Mouse (Mus musculus) gastrocnemius, postnatal 14 days (tissue): ENCODE results near the gene Ikbip. TPM values are rescaled to one million over a fixed set of nuclear protein-coding genes. Genes with fewer than 3 reads are reported as not detected.

Experiments used
- DNase-seq: peaks from one replicate; pipeline ENCODE4 v3.0.0; 2021; ENCODE audit warnings: mixed read lengths
- intact Hi-C: fragments of 180-260 bp; cut with DNase I; formaldehyde crosslinking; loops from one replicate; pipeline ENCODE4 v1.15.1; 2025; ENCODE audit warnings: low total_unique reads
- long read RNA-seq, 2 experiments: library from polyadenylated mRNA; stranded (forward); transcript quantifications; one replicate each; pipeline ENCODE4 v2.0.0; 2021
- total RNA-seq, 2 experiments: library from RNA; stranded (reverse); gene quantifications; 2 replicates each; pipeline ENCODE4 v1.2.3; 2021

The Ikbip gene
- 10 to 100 TPM; 16.2 to 18.2 TPM for total RNA-seq
- long read RNA-seq, experiment 1, partial matches to known transcripts: 0 of 7 reads
- long read RNA-seq, experiment 1, other reads (novel, unspliced or antisense): 1 of 7 reads
- long read RNA-seq, experiment 2, partial matches to known transcripts: 1 of 6 reads
- long read RNA-seq, experiment 2, other reads (novel, unspliced or antisense): 0 of 6 reads

DNA sequence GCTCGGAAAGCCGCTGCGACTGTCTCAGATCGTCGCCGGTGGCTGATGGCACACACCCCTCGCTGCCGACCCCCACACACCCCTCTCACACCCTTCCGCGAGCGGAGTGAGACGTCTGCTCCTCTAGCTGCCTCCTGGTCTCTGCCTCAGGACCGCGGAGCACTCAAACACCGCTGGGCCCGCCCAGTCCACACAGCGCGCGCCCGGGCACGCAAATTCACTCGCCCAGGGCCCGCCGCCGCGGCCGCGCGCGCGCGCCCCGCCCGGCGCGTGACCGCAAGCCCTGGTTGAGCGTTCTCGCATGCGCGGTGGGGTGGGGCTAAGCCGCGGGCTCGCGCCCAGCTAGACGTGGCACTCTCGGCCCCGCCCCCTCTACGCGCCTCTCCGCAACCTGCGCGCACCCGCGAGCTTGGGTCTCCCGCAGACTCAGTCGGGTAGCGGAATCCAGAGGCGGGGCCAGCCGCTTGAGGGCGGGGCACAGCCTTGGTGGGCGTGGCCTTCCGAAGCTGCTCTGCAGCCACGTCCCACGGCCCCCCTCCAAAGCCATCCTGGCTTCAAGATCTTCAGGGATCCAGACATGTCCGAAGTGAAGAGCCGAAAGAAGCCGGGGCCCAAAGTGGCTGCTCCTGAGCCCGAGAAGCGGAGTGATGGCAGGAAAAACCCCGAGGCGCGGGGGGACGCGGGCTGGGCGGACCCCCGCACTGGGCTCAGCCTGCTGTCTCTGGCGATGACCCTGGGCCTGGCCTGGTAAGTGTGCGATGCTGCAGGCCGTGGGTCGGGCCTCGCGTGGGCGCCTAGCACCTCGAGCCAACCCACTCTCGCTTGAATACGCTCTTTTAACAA is at the start of gene Ikbip, which contains the start of gene Apaf1:
TSS of gene Ikbip (plus strand) at position 391 of the 843 bp plus-strand sequence.
TSS of gene Apaf1 (minus strand) at position 221 of the 843 bp plus-strand sequence.
- intact Hi-C loops: no loop called here
- DNase-seq: peak; percentile 100

DNA sequence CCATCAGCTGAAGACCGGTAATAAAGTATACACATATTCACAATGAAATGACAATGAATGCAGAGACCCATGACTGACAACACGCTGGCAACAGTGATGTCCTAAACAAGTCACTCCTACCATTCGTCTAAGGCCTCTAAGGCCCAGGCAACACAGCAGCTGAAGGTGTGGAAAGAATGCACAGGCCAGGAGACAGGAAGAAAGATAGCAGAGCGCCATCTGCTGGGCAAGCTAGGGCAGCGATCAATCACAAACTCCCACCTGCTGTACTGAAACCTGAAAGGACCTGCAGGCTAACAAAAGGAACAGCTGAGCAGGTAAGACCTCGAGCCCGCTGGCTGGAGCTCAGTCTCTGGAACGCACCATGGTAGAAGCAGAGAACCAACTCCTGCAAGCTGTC is 48.8 kb upstream of the Ikbip start:
- DNase-seq: peak; percentile 22
- intact Hi-C loops: loop anchor here (2.0 kb wide), 1 partner anchor 305 kb away; no protein-coding TSS in a partner anchor

DNA sequence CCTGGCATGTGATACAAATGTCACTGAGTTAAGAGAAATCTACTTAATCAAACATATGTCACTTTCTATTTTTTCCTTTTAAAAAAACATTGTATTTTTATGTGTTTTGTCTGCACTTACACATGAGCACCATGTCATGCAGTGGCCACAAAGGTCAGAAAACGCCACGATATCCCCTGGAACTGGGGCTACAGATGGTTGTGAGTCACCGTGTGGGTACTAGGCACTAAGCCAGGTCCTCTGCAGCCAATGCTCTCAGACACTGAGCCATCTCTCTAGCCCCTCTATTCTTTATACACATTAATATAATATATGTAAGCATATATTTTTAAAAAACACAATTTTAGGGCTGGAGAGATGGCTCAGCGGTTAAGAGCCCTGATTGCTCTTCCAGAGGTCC is 33.0 kb upstream of the Ikbip start:
- DNase-seq: no peak
- intact Hi-C loops: no loop called here

DNA sequence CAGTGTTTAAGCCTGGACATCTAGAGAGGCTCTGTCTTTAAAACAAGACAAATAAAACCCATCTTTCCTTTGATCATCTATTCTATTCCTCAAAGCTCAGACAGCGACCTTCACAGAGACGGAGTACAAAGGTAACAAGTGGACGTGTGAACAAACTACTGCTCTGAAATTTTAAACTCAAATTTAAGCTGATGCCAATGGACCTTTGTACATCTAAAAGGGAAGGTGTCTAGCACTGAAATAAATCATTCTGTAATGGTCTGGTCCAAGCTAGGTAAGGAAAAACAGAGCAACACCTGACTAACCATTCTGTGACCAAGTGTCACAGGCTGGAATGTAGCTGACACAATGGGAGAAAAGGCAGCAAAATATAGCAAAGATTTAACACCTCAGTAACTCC is 31.6 kb upstream of the Ikbip start:
- intact Hi-C loops: no loop called here
- DNase-seq: no peak

DNA sequence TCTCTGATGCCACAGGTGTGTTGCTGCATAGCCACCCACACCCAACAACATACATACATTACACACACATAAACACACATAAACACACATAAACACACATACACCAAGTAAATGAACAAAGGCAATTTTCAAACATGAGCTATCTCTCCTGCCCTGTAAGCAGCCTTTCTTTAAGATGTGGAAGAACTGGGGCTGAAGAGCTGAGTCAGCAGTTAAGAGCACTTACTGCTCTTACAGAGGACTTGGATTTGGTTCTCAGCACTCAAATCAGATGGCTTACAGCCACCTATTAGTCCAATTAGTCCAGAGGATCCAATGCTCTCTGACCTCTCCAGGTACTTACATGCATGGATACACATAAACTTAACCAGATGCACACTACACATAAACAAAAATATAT is 30.0 kb upstream of the Ikbip start:
- intact Hi-C loops: no loop called here
- no peak for DNase-seq

DNA sequence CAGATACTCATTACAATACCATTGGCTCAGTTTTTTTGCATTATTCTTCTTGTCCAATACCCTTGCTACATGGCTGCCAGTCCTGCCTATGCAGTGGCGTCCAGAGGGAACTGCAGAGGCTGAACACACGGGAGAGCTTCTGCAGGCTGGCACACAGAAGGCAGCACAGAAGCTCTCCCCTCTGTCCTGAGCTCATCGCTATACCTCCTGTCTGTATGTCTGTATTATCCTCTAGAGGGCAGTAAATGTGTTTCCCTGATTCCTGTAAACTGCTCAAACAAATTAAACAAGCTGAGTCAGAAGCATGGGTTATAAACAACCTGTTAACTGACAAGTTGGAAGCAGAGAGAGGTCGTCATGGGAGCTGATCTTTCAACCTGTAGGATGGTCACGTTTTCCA is 22.0 kb upstream of the Ikbip start:
- no peak for DNase-seq
- intact Hi-C loops: no loop called here

DNA sequence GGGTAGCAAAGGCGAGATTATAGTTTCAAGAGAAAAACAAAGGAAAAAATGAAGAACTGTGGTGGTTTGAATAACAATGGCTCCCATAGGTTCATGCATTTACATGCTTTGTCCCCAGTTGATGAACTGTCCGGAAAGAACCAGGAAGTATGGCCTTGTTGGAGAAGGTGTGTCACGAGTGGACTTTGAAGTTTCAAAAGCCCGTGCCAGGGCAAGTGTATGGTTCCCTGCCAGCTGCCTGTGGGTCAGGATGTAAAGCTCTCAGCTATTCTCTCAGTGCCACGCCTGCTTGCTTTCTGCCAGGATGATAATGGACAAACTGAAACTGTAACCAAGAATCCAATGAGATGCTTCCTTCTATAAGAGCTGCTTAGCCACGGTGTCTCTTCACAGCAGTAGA is 20.4 kb upstream of the Ikbip start:
- no peak for DNase-seq
- intact Hi-C loops: no loop called here

DNA sequence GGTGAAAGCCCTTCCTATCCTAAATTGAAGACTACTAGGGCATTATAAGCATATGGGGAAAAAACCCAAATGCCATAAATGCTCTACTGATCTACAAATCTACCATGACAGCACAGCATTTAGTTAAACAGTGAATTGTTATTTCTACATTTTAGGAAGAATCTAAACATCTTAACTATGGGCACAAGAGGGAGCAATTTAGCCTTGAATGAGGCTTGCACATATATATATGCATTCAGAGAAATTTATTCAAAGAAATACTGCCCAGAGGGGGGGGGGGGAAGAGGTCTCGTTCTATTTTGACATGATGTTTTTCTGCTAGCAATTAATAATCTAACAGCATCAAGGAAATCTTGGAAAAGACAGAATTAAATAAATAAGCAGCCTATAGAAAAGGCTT is 11.0 kb upstream of the Ikbip start:
- DNase-seq: no peak
- intact Hi-C loops: loop anchor here (5.0 kb wide), 1 partner anchor 66 kb away; no protein-coding TSS in a partner anchor

DNA sequence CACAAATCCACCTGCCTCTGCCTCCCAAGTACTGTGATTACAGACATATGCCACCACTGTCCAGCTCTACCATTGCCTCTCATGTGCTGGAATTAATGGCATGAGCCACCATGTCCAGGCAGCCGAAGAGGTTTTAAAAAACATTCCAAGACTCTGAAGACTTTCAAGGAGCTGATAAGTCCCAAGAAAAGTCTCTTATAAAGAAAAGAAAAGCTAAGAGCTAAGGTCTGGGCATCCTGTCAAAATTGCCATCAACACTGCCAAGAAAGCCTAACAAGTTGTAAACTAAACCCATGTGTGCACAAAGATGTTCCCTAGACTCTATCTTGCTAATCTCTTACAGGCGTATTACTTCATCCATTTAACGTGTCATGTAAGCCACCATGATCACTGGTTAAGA is 9.4 kb upstream of the Ikbip start:
- intact Hi-C loops: loop anchor here (5.0 kb wide), 1 partner anchor 64 kb away; no protein-coding TSS in a partner anchor

DNA sequence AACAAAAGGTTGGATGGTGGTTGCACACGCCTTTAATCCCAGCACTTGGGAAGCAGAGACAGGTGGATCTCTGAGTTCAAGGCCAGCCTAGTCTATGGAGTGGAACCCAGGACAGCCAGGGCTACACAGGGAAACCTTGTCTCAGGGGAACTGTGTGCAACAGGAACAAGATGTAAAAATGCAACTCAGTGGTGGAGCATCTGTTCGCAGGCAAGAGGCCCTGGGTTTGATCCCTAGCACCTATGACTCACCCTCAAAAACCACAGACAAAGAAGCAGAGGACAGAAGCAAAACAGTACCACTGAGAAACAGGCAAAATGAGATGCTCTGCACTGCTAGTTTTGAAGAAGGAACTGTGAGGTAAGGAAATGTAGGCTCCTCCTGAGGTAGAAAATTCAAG is 6.1 kb upstream of the Ikbip start:
- intact Hi-C loops: no loop called here
- no peak for DNase-seq

More for the DNA sequence above, 9.4 kb upstream of the Ikbip start:
- DNase-seq: peak; percentile 51

DNA sequence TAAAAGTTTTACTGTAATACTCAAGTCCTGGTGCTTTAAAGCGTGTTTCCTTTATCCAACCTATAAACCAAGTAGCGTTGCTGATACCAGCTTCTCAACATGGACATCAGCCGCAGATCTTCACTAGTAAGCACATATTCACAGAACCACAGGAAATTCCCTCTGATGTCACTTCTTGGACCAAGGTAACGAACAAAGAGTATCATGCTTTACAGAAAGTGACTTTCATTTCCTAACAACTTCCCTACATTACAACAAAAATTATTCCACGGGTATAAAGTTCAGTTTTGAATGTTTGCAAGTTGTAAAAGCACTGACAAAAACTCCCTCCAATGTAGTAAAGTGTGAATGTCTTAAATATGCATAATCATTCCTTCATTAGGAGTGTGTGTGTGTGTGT is 2.2 kb upstream of the Ikbip start:
- intact Hi-C loops: no loop called here
- no peak for DNase-seq

DNA sequence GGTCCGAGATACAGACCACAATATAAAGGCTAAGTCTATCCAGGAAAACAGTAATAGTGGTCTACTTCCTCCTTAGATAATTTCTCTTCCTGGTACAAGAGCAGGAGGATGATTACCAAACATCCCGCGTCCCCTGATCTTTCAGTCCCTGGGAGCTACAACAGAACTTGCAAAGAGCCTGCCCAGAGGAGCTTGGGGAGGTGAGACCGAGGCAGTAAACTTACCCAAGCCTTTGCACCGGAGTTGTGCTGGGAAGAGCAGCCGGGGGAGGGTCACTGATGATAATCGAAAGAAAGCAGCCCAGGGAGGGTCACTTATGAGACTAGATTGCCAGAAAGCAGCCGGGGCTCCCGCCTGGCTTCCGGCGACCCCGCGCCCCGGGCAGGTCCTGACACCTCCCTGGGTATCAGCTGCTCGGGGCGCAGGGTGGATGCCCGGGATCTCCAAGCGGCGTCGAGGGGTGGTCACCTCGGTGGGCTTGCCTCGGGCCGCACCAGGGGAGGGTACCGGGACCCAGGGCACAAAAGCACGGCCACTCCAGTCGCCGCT is 707 bp upstream of the Ikbip start:
- intact Hi-C loops: no loop called here

DNA sequence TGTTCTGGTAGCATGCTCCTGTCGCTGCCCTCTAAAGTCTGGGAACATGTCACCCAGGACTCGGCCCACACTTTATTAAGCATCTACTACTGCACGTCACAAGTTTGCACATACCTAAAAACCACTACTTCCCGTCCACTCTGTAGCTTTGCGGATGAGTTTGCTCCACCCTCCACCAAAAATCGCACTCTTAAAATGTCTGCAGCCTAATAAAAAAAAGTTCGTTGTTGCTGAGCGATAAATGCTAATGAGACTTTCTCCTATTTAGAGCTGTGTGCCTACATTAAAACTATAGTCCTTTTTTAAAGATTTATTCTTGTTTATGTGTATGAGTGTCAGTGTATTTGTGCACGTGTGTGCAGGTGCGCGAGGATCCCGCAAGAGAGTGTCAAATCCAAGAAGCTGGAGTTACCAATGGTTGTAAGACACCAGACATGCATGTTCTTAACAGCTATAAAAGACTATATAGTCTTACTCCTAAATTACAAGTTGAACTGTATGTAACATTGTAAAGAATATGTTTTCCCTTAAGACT is 720 bp downstream of the Ikbip start:
- DNase-seq: no peak
- intact Hi-C loops: no loop called here

More for the DNA sequence above, 707 bp upstream of the Ikbip start:
- DNase-seq: no peak

DNA sequence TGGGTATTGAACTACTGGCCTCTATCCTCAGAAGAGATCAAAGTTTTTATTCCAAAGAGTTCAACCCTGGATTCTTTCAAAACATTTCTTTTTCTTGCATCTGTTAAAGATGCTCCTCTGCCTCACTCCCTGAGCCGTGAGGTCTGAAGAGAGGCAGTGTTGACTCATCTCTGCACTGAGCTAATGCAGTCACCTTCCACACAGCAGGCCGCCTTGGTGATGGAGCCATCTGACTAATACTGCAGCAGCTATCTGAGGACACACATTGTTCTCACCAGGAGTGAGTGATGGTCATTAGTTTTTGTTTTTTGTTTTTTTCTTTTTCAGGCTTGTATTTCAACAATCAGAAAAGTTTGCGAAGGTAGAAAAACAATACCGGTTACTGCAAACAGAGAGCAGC is 10.1 kb downstream of the Ikbip start:
- intact Hi-C loops: no loop called here

DNA sequence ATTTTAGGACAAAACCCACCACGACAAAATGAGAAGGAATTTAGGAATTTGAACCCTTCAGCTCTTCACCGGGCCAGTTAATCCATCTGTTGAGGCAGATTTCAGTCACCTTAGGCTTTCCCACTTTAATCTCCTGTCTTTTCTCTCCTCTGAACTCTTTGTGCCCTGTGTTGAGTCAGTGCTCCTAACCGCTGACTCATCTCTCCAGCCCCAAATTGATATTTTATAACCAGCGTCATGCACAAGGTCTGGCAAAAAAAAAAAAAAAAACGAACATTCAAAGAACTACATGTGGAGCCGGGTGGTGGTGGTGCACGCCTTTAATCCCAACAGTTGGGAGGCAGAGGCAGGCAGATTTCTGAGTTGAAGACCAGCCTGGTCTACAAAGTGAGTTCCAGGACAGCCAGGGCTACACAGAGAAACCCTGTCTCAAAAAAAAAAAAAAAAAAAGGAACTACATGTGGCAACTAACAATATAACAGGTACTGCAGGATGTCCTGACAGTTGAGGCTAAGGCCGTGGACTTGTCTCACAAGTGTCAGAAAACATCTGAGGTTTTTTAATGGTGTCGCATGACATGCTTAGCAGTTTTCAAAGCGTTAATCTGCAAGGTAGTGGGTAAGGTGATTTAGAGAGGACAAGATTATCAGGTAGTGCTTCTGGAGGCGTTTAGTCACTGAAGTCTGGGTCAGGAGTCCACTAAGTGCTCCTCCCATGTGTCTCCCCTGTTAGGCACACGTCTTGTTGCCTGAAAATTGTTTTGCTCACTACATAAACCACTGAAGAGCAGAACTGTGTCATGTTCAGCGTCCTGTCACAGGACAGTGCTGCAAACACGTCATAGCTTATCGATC is 11.7 kb downstream of the Ikbip start:
- DNase-seq: no peak
- intact Hi-C loops: no loop called here

More for the DNA sequence above, 10.1 kb downstream of the Ikbip start:
- DNase-seq: no peak

DNA sequence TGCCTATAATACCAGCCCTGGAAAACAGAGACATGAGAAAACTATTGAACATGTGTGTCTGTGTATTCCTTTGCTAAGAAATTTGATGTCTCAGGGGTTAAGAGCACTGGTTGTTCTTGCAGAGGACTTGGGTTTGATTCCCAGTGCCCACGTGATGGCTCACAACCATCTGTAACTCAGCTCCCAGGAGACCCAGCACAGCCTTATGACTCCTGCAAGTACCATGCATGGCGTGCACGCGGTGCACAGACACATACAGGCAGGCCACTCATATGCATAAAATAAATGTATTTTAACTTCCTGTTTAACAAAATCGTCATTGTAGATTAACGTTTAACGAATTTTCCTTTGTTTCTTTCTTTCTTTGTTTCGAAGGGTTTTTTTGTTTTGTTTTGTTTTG is 15.3 kb downstream of the Ikbip start:
- no peak for DNase-seq
- intact Hi-C loops: no loop called here

DNA sequence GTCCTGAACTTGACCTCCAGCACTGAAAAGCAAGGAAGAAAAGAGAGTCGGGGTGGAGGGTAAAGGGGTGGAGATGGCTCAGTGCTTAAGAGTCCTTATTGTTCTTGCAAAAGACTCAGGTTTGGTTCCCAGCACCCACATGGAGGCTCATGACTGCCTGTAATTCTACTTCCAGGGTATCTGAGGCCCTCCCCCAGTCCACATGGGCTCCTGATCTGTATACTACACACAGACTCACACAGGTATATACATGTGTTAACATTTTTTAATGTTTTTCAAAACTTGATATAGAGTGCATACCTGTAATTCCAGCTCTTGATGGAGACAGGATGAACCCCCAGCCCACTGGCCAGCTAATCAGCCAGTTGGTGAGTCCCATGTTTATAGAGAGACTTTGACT is 17.4 kb downstream of the Ikbip start:
- no peak for DNase-seq
- intact Hi-C loops: no loop called here

DNA sequence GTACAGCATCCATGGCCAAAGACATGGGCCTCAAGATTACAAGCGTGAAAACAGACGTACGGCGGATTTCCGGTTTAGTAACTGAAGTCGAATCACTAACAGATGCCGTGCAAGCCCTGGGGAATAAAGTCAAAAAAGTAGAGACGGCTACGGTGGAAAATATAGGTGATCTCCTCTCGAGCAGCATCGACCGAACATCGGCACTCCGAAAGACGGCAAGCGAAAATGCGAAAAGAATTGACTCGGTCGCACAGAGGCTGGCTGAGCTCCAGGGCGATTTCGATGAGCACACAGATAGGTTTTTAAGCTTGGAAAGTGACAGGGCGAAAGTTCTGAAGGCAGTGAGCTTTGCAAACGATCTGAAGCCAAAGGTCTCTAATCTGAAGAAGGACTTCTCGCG is 19.2 kb downstream of the Ikbip start:
- intact Hi-C loops: no loop called here
- no peak for DNase-seq

DNA sequence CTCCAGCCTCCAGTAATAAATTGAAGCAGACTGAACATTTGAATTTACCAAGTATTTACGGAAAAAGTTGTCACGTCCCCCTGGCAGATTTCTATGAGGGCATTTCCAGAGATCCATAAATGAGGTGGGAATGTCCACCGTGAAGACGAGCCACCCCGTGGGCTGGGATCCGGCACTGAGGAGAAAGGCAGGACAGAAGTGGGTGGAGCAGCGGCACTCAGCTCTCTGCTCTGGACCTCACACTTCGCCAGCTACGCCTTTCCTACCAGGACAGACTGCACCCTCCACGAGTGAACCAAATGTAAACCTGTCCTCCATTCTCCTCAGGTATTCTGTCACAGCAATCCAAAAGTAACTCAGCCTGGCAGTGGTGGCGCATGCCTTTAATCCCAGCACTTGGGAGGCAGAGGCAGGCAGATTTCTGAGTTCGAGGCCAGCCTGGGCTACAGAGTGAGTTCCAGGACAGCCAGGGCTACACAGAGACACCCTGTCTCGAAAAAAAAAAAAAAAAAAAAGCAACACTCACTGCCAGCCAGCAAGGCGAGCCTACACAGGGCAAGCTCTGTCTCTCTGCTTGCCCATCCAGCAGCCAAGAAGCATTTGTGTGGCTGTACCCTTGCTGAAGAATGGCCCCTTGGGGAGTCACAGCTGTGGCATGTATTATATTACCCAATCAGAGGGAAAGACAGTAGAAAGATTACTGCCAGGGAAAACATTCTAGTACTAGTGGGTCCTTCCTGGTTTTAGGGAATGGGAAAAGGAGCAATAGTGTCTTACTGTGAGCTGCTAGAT is 20.3 kb downstream of the Ikbip start:
- DNase-seq: no peak
- intact Hi-C loops: no loop called here
